Mouse (Mus musculus) liver, embryonic 14.5 days (tissue): ENCODE results near the gene Rtf2. TPM values are rescaled to one million over a fixed set of nuclear protein-coding genes. Genes with fewer than 3 reads are reported as not detected.

ENCODE experiments used
- ATAC-seq: fragments of 200-750 bp; cut with Nextera tagmentation; 2 replicates; pipeline ENCODE4 v1.8.0; 2017; ENCODE audit warnings: moderate number of reproducible peaks, mild to moderate bottlenecking, moderate library complexity; ENCODE audit not compliant: insufficient read depth
- DNase-seq, 3 experiments: peaks; one replicate each; pipeline ENCODE4 v3.0.0-alpha.2; 2012 to 2013; ENCODE audit warnings: low read depth in 3 of 3, low spot score in 3 of 3
- H3K27ac ChIP-seq: fragments of 300-500 bp; sonication (generic); 2 replicates; pipeline ENCODE4 v1.5.1; 2014; ENCODE audit warnings: moderate library complexity, mild to moderate bottlenecking, control low read depth, inconsistent platforms
- H3K27me3 ChIP-seq: fragments of 300-500 bp; sonication (generic); 2 replicates; pipeline ENCODE4 v1.6.1; 2014; ENCODE audit warnings: mild to moderate bottlenecking, low read length, moderate library complexity; ENCODE audit not compliant: control insufficient read depth, insufficient read depth
- H3K36me3 ChIP-seq: fragments of 300-500 bp; sonication (generic); replicated peaks from 2 replicates; pipeline ENCODE4 v1.6.1; 2014; ENCODE audit warnings: low read depth; ENCODE audit not compliant: control insufficient read depth, insufficient read depth
- H3K4me1 ChIP-seq, 2 experiments: fragments of 200-500 bp in 1 of 2; fragments of 300-500 bp in 1 of 2; sonication (generic) in 1 of 2; replicated peaks; 2 replicates each; pipeline ENCODE4 v1.6.1; 2012 to 2014; ENCODE audit warnings: antibody characterized with exemption in 1 of 2, inconsistent platforms in 1 of 2, low read length in 1 of 2; ENCODE audit not compliant: control insufficient read depth in 2 of 2, insufficient read depth in 2 of 2
- H3K4me2 ChIP-seq: fragments of 300-500 bp; sonication (generic); 2 replicates; pipeline ENCODE4 v1.6.1; 2014; ENCODE audit warnings: low read depth, mild to moderate bottlenecking, control low read depth, moderate library complexity
- H3K4me3 ChIP-seq, 2 experiments: fragments of 200-500 bp in 1 of 2; fragments of 300-500 bp in 1 of 2; sonication (generic) in 1 of 2; 2 replicates each; pipeline ENCODE4 v1.5.1; 2012 to 2014; ENCODE audit warnings: low read depth in 2 of 2, low read length in 2 of 2, mild to moderate bottlenecking in 2 of 2, control low read depth in 1 of 2, inconsistent platforms in 1 of 2, moderate library complexity in 1 of 2; ENCODE audit not compliant: insufficient read depth in 1 of 2
- H3K9ac ChIP-seq: fragments of 300-500 bp; sonication (generic); replicated peaks from 2 replicates; pipeline ENCODE4 v1.6.1; 2014; ENCODE audit warnings: mild to moderate bottlenecking, control low read depth, moderate library complexity
- H3K9me3 ChIP-seq: fragments of 300-500 bp; sonication (generic); 2 replicates; pipeline ENCODE4 v1.6.1; 2016; ENCODE audit warnings: low read length, mixed read lengths; ENCODE audit not compliant: control insufficient read depth
- CTCF ChIP-seq: IDR thresholded peaks from 2 replicates; pipeline ENCODE4 v1.5.1; 2016; ENCODE audit warnings: antibody characterized with exemption, low read depth, control low read depth
- EP300 ChIP-seq: IDR thresholded peaks from 2 replicates; pipeline ENCODE4 v1.6.1; 2016; ENCODE audit warnings: antibody characterized with exemption, low read depth
- WGBS: fragments of 180-500 bp; shearing (Covaris S2); extraction: QIAGEN DNeasy Blood & Tissue Kit; methylation state at CpG from one replicate; pipeline ENCODE4 v1.1.7; 2014; ENCODE audit not compliant: insufficient replicate concordance; 5-methylcytosine and 5-hydroxymethylcytosine counted together
- polyA plus RNA-seq, 2 experiments: library from polyadenylated mRNA; depleted of rRNA in 1 of 2; stranded (reverse) in 1 of 2; unstranded in 1 of 2; fragments of >200 nt; fragmentation: Nextera tagmentation in 1 of 2; extraction: Ambion mirVana in 1 of 2; gene quantifications; 2 replicates each; pipeline versions ENCODE4 v1.2.1 to v1.2.3; 2012 to 2014

The Rtf2 gene
- polyA plus RNA-seq, 2 experiments = 22.5 to 39.7 TPM

DNA sequence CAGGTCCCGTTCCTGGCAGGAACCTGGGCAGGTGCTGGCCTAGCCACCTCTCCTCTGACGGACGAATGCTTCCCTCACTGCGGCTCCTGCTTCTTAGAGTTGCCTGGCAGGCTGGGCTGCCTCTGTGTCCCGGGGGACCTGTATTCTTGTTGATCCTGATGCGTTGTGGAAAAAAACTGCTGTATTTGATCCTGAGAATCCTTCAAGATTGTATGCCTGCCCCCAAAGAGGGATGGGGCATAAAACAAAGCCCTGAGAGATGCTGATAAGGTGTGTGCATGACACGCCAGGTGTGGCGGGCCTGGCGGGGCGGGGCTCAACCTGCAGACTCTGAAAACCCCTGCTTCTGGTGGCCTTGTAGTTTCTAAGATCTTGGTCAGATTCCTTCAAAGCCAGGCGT, 18.1 kb downstream of the Rtf2 start, which contains the start of gene Gcnt7:
Gene Gcnt7, minus strand, starts transcription at position 101 of the 400 bp plus-strand sequence.
- 85% methylated on average over 11 of the region's 11 CpGs for WGBS
- DNase-seq (no peak), ATAC-seq (no peak)
- no peaks in the 10 kb centered on the region; the same call in none of the 2 replicates for H3K36me3 ChIP-seq
- no peak within 1 kb of the TSS for H3K9ac ChIP-seq
- no peaks in the 10 kb centered on the region for H3K27me3 ChIP-seq
- no peaks in the 10 kb centered on the region for H3K4me1 ChIP-seq
- H3K4me3 ChIP-seq = no peak within 1 kb of the TSS
- no peaks in the 10 kb centered on the region for H3K9me3 ChIP-seq
- TF ChIP-seq EP300 = no peak
- no peak for TF ChIP-seq CTCF
- H3K4me2 ChIP-seq = no peak within 1 kb of the TSS
- H3K27ac ChIP-seq = no peak within 1 kb of the TSS

DNA sequence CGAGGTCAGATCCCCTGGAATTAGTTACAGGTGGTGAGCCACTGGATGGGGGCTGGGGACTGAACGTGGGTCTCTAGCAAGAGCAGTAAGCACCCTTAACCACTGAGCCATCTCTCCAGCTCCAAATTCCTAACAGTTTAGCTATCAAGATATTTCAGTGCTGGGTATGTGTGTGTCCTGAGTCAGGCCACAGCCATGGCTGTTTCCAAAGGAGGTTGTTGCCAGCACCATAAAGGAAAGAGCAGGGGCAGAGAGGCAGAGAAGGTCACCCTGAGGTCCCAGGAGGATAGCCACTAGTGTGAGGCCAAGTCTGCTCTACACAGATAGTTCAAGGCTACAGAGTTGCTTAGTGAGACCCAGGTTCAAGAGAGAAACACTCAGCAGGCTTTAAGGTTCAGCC, 20.3 kb downstream of the Rtf2 start:
- Histone ChIP-seq H3K4me1 (no peaks in the 10 kb centered on the region), H3K4me2 (no peak overlapping the region), H3K9ac (no peak overlapping the region), H3K27ac (no peak overlapping the region), H3K27me3 (no peaks in the 10 kb centered on the region), H3K9me3 (no peaks in the 10 kb centered on the region), H3K36me3 (no peaks in the 10 kb centered on the region; the same call in none of the 2 replicates), H3K4me3 (no peak overlapping the region)
- WGBS = 75% methylated on average over 2 of the region's 2 CpGs
- ATAC-seq = no peak
- no peak for TF ChIP-seq EP300
- TF ChIP-seq CTCF = no peak
- no peak for DNase-seq

DNA sequence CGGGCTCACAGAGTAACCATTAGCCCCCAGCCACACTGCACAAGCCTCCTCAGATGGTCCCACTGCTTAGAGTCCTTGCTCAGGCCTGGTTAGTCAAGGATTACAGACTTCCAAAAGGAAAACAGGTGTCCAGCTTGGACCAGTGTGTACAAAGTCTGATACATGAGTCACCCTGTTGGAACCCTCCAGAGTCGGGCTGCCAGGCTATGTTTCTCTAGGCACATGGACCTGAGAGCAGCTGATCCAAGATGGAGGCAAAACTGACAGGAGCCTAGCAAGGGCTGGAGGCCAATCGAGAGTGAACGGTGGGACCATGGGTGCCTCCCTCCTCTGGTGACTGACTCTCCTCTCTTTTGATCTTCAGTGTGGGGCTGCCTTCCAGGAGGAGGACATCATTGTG, 22.5 kb downstream of the Rtf2 start:
- no peaks in the 10 kb centered on the region for H3K9me3 ChIP-seq
- no peak for DNase-seq
- H3K4me3 ChIP-seq = no peak overlapping the region
- H3K9ac ChIP-seq = no peak overlapping the region
- peaks cover 4% of the 10 kb centered on the region for H3K36me3 ChIP-seq
- H3K4me2 ChIP-seq = no peak overlapping the region
- H3K4me1 ChIP-seq = no peaks in the 10 kb centered on the region
- TF ChIP-seq CTCF (no peak), EP300 (no peak)
- ATAC-seq = no peak
- H3K27ac ChIP-seq = no peak overlapping the region
- H3K27me3 ChIP-seq = no peaks in the 10 kb centered on the region
- WGBS = 78% methylated on average over 4 of the region's 4 CpGs

DNA sequence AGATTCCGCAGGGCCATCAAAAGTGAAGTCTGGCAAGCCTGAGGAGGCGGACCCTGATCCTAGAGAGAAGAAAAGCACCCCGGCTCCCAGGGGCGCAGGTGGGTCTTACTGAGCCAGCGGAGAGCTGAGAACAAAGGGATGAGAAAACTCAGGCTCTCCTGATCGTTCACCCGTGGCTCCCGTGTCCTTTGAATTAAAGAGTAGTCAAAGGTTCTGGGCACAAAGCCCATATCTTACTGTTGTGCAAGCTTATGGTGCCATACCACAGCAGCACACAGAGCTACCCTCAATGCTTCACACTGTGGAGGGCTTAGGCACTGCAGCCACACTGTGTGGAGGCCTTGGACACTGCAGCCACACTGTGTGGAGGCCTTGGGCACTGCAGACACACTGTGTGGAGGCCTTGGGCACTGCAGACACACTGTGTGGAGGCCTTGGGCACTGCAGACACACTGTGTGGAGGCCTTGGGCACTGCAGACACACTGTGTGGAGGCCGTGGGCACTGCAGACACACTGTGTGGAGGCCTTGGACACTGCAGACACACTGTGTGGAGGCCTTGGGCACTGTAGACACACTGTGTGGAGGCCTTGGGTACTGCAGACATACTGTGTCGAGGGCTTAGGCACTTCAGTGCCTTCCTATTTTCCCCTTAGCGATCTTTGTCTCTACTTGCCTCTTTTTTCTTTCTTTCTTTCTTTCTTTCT, 26.2 kb downstream of the Rtf2 start:
- Histone ChIP-seq H3K27ac (no peak overlapping the region), H3K9ac (no peak overlapping the region), H3K4me1 (no peaks in the 10 kb centered on the region), H3K36me3 (peaks cover 16% of the 10 kb centered on the region), H3K9me3 (no peaks in the 10 kb centered on the region), H3K27me3 (no peaks in the 10 kb centered on the region), H3K4me2 (no peak overlapping the region), H3K4me3 (no peak overlapping the region)
- ATAC-seq = no peak
- TF ChIP-seq CTCF (0 out of 2 replicates have a peak, but pooled peaks have one; percentile 9), EP300 (no peak)
- DNase-seq = no peak
- 84% methylated on average over 11 of the region's 11 CpGs for WGBS

DNA sequence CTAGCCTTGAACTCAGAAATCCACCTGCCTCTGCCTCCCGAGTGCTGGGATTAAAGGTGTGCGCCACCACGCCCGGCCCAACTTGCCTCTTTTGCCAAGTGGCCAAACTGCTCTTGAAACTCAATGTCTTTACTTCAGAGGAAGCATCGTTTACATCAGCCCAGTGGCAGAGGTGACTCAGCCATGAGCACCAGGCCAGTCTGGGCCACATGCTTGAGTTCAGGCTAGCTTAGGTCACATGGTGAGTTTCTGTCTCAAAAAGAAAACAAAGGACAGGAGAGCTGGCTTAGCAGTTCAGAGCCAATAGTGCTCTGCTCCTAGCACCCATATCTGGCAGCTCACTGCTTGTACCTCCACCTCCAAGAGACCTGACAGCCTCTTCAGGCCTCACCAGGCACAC, 26.9 kb downstream of the Rtf2 start:
- Histone ChIP-seq H3K4me1 (no peaks in the 10 kb centered on the region), H3K4me2 (no peak overlapping the region), H3K27ac (no peak overlapping the region), H3K9ac (no peak overlapping the region), H3K9me3 (no peaks in the 10 kb centered on the region), H3K4me3 (no peak overlapping the region), H3K27me3 (no peaks in the 10 kb centered on the region), H3K36me3 (peaks cover 16% of the 10 kb centered on the region)
- ATAC-seq (no peak), DNase-seq (no peak)
- 88% methylated on average over 5 of the region's 5 CpGs for WGBS
- TF ChIP-seq EP300 (no peak), CTCF (no peak)
